Mouse (Mus musculus): ENCODE results near the gene Tnni3.

DNA sequence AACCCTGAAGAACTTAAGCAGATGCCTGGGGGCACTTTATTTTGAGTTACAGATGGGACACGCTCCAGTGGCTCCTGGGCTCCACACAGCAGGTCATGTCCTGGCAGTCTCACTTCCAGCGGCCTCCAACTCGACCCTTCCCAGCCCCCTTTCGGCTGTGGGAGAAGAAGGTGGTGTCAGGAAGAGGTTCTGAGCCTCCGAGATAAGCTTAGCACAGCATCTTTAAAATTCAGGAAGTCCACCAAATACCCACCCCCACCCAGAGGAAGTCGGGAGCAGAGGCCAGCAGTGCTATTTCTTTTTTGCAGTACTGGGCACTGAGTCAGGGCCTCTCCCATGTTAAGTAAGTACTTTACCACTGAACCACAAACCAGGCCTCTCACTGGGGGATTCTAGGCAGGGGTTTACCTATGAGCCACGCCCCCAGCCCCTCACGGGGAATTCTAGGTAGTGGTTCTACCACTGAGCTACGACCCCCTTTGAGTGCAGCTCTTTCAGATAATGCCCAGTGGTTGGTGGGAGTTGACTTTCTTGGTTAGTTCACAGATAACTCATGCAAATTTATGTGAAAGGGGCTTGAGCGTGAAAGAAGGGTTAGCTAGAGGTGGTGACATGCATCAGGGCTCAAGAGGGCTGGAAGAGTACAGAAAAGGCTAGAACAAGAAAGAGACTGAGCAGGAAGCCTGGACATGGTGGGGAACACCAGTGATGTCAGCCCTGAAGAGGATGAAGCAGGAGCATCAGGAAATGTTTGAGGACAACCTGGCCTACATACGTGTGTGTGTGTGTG is 19.2 kb downstream of the Tnni3 start:
- peak; percentile 79 for TF ChIP-seq GATA1 (IDR thresholded peaks at IDR 0.05; ENCODE audit: low read depth, low read length)
- TF ChIP-seq POLR2A (IDR thresholded peaks at IDR 0.05; ENCODE audit: control insufficient read depth in 1 of 2, insufficient read depth in 1 of 2, low read depth in 1 of 2, low read length in 2 of 2, poor library complexity in 1 of 2): peak in 1 of 2 experiments; percentile 47; a peak in 2 of 4 replicates
- TF ChIP-seq USF1 (IDR thresholded peaks at IDR 0.05; ENCODE audit: low read depth, low read length): no peak
- no peak for TF ChIP-seq SMC3 (IDR thresholded peaks at IDR 0.05; ENCODE audit: low read depth, low read length)

Measured in MEL (cell line).